Mouse (Mus musculus) heart, embryonic 14.5 days (tissue): ENCODE measurements around the gene Dlgap1. TPM values are rescaled to one million over a fixed set of nuclear protein-coding genes. Genes with fewer than 3 reads are reported as not detected.

Source experiments
- ATAC-seq: fragments of 200-750 bp; cut with Nextera tagmentation; 2 replicates; pipeline ENCODE4 v1.8.0; 2017; ENCODE audit warnings: low read depth, moderate TSS enrichment; ENCODE audit not compliant: insufficient number of reproducible peaks, insufficient read depth, low FRiP score
- H3K27ac ChIP-seq, 2 experiments: fragments of 200-500 bp in 1 of 2; fragments of 300-500 bp in 1 of 2; sonication (generic) in 1 of 2; replicated peaks in 1 of 2; 2 replicates each; pipeline ENCODE4 v1.5.1; 2012 to 2014; ENCODE audit warnings: low read depth in 2 of 2, low read length in 2 of 2, control low read depth in 1 of 2, mild to moderate bottlenecking in 1 of 2, mixed read lengths in 1 of 2; ENCODE audit not compliant: control insufficient read depth in 1 of 2, insufficient read depth in 1 of 2
- H3K27me3 ChIP-seq: fragments of 300-500 bp; sonication (generic); 2 replicates; pipeline ENCODE4 v1.6.1; 2014; ENCODE audit warnings: mild to moderate bottlenecking, low read length, control low read depth; ENCODE audit not compliant: control insufficient read depth, insufficient read depth
- H3K36me3 ChIP-seq: fragments of 300-500 bp; sonication (generic); 2 replicates; pipeline ENCODE4 v1.6.1; 2014; ENCODE audit warnings: mild to moderate bottlenecking, control low read depth, low read length, mixed read lengths; ENCODE audit not compliant: control insufficient read depth, insufficient read depth
- H3K4me1 ChIP-seq, 2 experiments: fragments of 200-500 bp in 1 of 2; fragments of 300-500 bp in 1 of 2; sonication (generic) in 1 of 2; 2 replicates each; pipeline ENCODE4 v1.6.1; 2012 to 2014; ENCODE audit warnings: low read length in 2 of 2, control low read depth in 1 of 2, mixed read lengths in 1 of 2; ENCODE audit not compliant: control insufficient read depth in 2 of 2, insufficient read depth in 2 of 2
- H3K4me2 ChIP-seq: fragments of 300-500 bp; sonication (generic); 2 replicates; pipeline ENCODE4 v1.6.1; 2014; ENCODE audit warnings: mild to moderate bottlenecking, low read length
- H3K4me3 ChIP-seq, 2 experiments: fragments of 200-500 bp in 1 of 2; fragments of 300-500 bp in 1 of 2; sonication (generic) in 1 of 2; 2 replicates each; pipeline ENCODE4 v1.5.1; 2012 to 2014; ENCODE audit warnings: low read length in 2 of 2, mild to moderate bottlenecking in 2 of 2, control low read depth in 1 of 2, low read depth in 1 of 2, moderate library complexity in 1 of 2; ENCODE audit not compliant: control insufficient read depth in 1 of 2, insufficient read depth in 1 of 2
- H3K9ac ChIP-seq: fragments of 300-500 bp; sonication (generic); 2 replicates; pipeline ENCODE4 v1.6.1; 2014; ENCODE audit warnings: mild to moderate bottlenecking, low read length
- H3K9me3 ChIP-seq: fragments of 300-500 bp; sonication (generic); 2 replicates; pipeline ENCODE4 v1.6.1; 2016; ENCODE audit warnings: low read length, control low read depth; ENCODE audit not compliant: control insufficient read depth
- WGBS: fragments of 180-500 bp; shearing (Covaris S2); extraction: QIAGEN DNeasy Blood & Tissue Kit; methylation state at CpG from one replicate; pipeline ENCODE4 v1.1.7; 2014; 5-methylcytosine and 5-hydroxymethylcytosine counted together
- polyA plus RNA-seq: library from polyadenylated mRNA; unstranded; fragments of >200 nt; fragmentation: Nextera tagmentation; extraction: Ambion mirVana; gene quantifications from 2 replicates; pipeline ENCODE4 v1.2.1, GENCODE M21; 2014

The Dlgap1 gene
- polyA plus RNA-seq, 1 experiment from 2014 or later = 1.1 TPM

GRCm38 (mm10) chr17:70316327-70316726, 347.5 kb downstream of the Dlgap1 start:
- Histone ChIP-seq H3K27me3 (no peaks in the 10 kb centered on the region), H3K4me1 (no peaks in the 10 kb centered on the region), H3K27ac (no peak overlapping the region), H3K36me3 (no peaks in the 10 kb centered on the region), H3K9ac (no peak overlapping the region), H3K4me3 (no peak overlapping the region), H3K4me2 (no peak overlapping the region), H3K9me3 (no peaks in the 10 kb centered on the region)
- 73% methylated on average over 5 of the region's 5 CpGs for WGBS
- ATAC-seq = no peak

- H3K4me1 ChIP-seq = no peaks in the 10 kb centered on the region
- no peaks in the 10 kb centered on the region for H3K9me3 ChIP-seq
- ATAC-seq = no peak
- no peak overlapping the region for H3K4me2 ChIP-seq
- no peaks in the 10 kb centered on the region for H3K27me3 ChIP-seq
- WGBS = 83% methylated on average over 7 of the region's 7 CpGs
- H3K36me3 ChIP-seq = no peaks in the 10 kb centered on the region
- H3K4me3 ChIP-seq = no peak overlapping the region
- no peak overlapping the region for H3K9ac ChIP-seq
- no peak overlapping the region for H3K27ac ChIP-seq
These were observed 348.9 kb downstream of the Dlgap1 start for GRCm38 (mm10) chr17:70317779-70318178.

- H3K9ac ChIP-seq = no peak overlapping the region
- no peak overlapping the region for H3K4me2 ChIP-seq
- no peaks in the 10 kb centered on the region for H3K27me3 ChIP-seq
- WGBS = 81% methylated on average over 6 of the region's 6 CpGs
- no peaks in the 10 kb centered on the region for H3K36me3 ChIP-seq
- ATAC-seq = no peak
- no peaks in the 10 kb centered on the region for H3K9me3 ChIP-seq
- H3K4me1 ChIP-seq = no peaks in the 10 kb centered on the region
- H3K4me3 ChIP-seq = no peak overlapping the region
- no peak overlapping the region for H3K27ac ChIP-seq
These were observed 353.1 kb downstream of the Dlgap1 start for GRCm38 (mm10) chr17:70321976-70322375.

- no peak overlapping the region for H3K4me3 ChIP-seq
These were observed 364.6 kb downstream of the Dlgap1 start for GRCm38 (mm10) chr17:70333440-70333839.

GRCm38 (mm10) chr17:70334171-70334570, 365.3 kb downstream of the Dlgap1 start:
- no peak overlapping the region for H3K4me3 ChIP-seq
- H3K36me3 ChIP-seq = no peaks in the 10 kb centered on the region
- H3K4me2 ChIP-seq = no peak overlapping the region
- ATAC-seq = no peak
- H3K27me3 ChIP-seq = no peaks in the 10 kb centered on the region
- H3K4me1 ChIP-seq = no peaks in the 10 kb centered on the region
- no peak overlapping the region for H3K27ac ChIP-seq
- H3K9me3 ChIP-seq = no peaks in the 10 kb centered on the region
- 49% methylated on average over 3 of the region's 3 CpGs for WGBS
- no peak overlapping the region for H3K9ac ChIP-seq

More at GRCm38 (mm10) chr17:70333440-70333839, 364.6 kb downstream of the Dlgap1 start:
- no peak for ATAC-seq
- H3K4me1 ChIP-seq = no peaks in the 10 kb centered on the region
- no peaks in the 10 kb centered on the region for H3K27me3 ChIP-seq
- 71% methylated on average over 6 of the region's 6 CpGs for WGBS
- no peak overlapping the region for H3K9ac ChIP-seq
- H3K27ac ChIP-seq = no peak overlapping the region
- H3K9me3 ChIP-seq = no peaks in the 10 kb centered on the region
- no peaks in the 10 kb centered on the region for H3K36me3 ChIP-seq
- H3K4me2 ChIP-seq = no peak overlapping the region

- Histone ChIP-seq H3K4me3 (no peak overlapping the region), H3K27me3 (no peaks in the 10 kb centered on the region), H3K27ac (no peak overlapping the region), H3K4me1 (no peaks in the 10 kb centered on the region), H3K9me3 (no peaks in the 10 kb centered on the region), H3K4me2 (no peak overlapping the region), H3K36me3 (no peaks in the 10 kb centered on the region), H3K9ac (no peak overlapping the region)
- 82% methylated on average over 7 of the region's 7 CpGs for WGBS
- no peak for ATAC-seq
These were observed 370.9 kb downstream of the Dlgap1 start for GRCm38 (mm10) chr17:70339821-70340220.

GRCm38 (mm10) chr17:70341230-70341629, 372.4 kb downstream of the Dlgap1 start:
- ATAC-seq = no peak
- Histone ChIP-seq H3K27ac (no peak overlapping the region), H3K4me2 (no peak overlapping the region), H3K36me3 (no peaks in the 10 kb centered on the region), H3K4me3 (no peak overlapping the region), H3K27me3 (no peaks in the 10 kb centered on the region), H3K9me3 (no peaks in the 10 kb centered on the region), H3K4me1 (no peaks in the 10 kb centered on the region), H3K9ac (no peak overlapping the region)
- WGBS = 66% methylated on average over 8 of the region's 8 CpGs

GRCm38 (mm10) chr17:70341920-70342319, 373.0 kb downstream of the Dlgap1 start:
- Histone ChIP-seq H3K36me3 (no peaks in the 10 kb centered on the region), H3K27me3 (no peaks in the 10 kb centered on the region), H3K9ac (no peak overlapping the region), H3K4me1 (no peaks in the 10 kb centered on the region), H3K9me3 (no peaks in the 10 kb centered on the region), H3K4me3 (no peak overlapping the region), H3K27ac (no peak overlapping the region), H3K4me2 (no peak overlapping the region)
- WGBS = 54% methylated on average over 6 of the region's 6 CpGs
- no peak for ATAC-seq
